Mouse (Mus musculus): ENCODE results near the gene Tmem125. TPM values are rescaled to one million over a fixed set of nuclear protein-coding genes. Genes with fewer than 3 reads are reported as not detected.
"Not testable (repeated sequence)": the region's sequence is repeated elsewhere in the genome, so short reads cannot be mapped to it uniquely, and the experiment has no call there.

The Tmem125 gene
- polyA plus RNA-seq, 1 experiment from 2014 or later = 6.3 TPM

GRCm38 (mm10) chr4:118564062-118564925, 20.4 kb upstream of the Tmem125 start:
- Histone ChIP-seq H3K4me2 (no peak overlapping the region), H3K27ac (no peak overlapping the region), H3K9ac (no peak overlapping the region), H3K27me3 (no peaks in the 10 kb centered on the region), H3K4me1 (no peaks in the 10 kb centered on the region), H3K9me3 (no peaks in the 10 kb centered on the region), H3K4me3 (no peak overlapping the region), H3K36me3 (no peaks in the 10 kb centered on the region)
- ATAC-seq (ENCODE audit: borderline replicate concordance, extremely low read depth, low FRiP score, low TSS enrichment) = no peak
- WGBS = 68% methylated on average over 13 of the region's 13 CpGs

DNA sequence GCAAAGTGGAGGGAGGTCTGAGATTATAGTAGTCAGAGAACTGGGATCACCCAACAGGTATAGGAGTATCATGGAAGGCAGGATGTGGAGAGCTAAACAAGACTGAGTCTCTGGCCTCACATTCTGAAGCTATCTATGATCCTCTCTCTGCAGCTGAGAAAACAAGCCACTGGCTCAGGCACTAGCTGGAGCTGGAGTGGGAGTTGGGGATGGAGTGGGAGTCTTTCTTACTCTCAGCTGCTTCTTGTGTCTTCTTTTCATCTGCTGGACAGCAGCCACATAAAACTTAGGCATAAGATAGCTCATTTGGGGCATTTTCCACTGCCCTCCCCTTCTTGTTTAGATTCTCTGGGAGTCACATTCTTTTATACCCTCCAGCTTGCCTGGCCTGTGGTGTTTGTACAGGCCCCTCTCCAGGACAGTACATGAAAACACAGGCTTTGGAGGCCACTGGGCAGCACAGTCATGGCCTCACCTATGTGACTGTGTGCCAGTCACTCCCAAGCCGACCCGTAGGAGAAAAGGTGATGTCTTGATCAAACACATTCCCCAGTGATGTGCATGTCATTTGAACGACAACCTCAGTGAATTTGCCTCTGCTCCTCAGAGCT, 9.3 kb upstream of the Tmem125 start:
- H3K4me2 ChIP-seq = no peak overlapping the region
- ATAC-seq (ENCODE audit: borderline replicate concordance, extremely low read depth, low FRiP score, low TSS enrichment) = no peak
- H3K36me3 ChIP-seq = no peaks in the 10 kb centered on the region
- 46% methylated on average over 3 of the region's 3 CpGs for WGBS
- H3K9me3 ChIP-seq = no peaks in the 10 kb centered on the region
- no peaks in the 10 kb centered on the region for H3K4me1 ChIP-seq
- H3K4me3 ChIP-seq = no peak overlapping the region
- no peak overlapping the region for H3K9ac ChIP-seq
- no peak overlapping the region for H3K27ac ChIP-seq
- no peaks in the 10 kb centered on the region for H3K27me3 ChIP-seq

- ATAC-seq (ENCODE audit: borderline replicate concordance, extremely low read depth, low FRiP score, low TSS enrichment); H3K27me3 ChIP-seq; H3K4me2 ChIP-seq; H3K9ac ChIP-seq; H3K36me3 ChIP-seq; H3K27ac ChIP-seq; H3K4me1 ChIP-seq; H3K4me3 ChIP-seq; H3K9me3 ChIP-seq: not testable (repeated sequence)
- WGBS = 84% methylated on average over 10 of the region's 10 CpGs
These were observed 4.3 kb upstream of the Tmem125 start for GRCm38 (mm10) chr4:118548130-118548480.

- ATAC-seq (ENCODE audit: borderline replicate concordance, extremely low read depth, low FRiP score, low TSS enrichment); H3K9me3 ChIP-seq; H3K36me3 ChIP-seq; H3K9ac ChIP-seq; H3K27ac ChIP-seq; H3K4me1 ChIP-seq; H3K4me2 ChIP-seq; H3K4me3 ChIP-seq; H3K27me3 ChIP-seq: not testable (repeated sequence)
- 85% methylated on average over 23 of the region's 23 CpGs for WGBS
These were observed 3.7 kb upstream of the Tmem125 start for GRCm38 (mm10) chr4:118547424-118548129.

DNA sequence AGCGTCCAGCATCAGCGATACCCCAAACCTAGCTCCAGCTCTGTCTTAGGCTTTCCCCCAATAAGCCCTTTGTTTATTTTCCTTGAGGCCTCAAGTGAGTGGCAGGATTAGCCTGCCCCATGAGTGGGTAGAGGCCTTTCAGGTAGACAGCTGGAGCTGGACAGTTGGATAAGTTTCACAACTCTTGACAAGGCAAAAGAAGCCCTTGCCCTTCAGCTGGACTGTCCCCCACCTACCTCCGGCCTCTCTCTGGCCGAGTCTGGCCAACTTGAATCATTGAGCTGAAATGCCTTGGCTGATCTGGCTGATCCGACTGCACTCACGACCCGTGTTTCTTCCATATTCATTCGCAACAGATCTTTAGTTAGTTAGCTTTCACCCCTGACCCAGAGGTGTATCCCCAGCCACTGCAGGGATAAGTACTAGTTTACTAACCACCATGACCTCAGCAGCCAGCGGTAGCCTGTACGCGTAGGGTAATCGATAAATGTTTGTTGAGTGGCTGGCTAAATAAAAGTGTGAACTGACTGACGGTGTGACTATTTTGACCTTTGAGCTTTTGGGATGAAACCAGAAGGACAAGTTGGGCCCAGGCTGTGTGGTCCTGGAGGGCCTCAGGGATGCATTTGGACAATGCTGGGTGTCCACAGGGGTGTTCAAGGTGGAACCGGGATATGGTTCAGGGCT, 740 bp upstream of the Tmem125 start:
- H3K36me3 ChIP-seq = no peaks in the 10 kb centered on the region
- H3K27ac ChIP-seq = peak overlapping the region; percentile 89
- peak overlapping the region; percentile 36 for H3K4me3 ChIP-seq
- peak overlapping the region; percentile 52 for H3K4me2 ChIP-seq
- H3K9ac ChIP-seq = no peak overlapping the region
- H3K4me1 ChIP-seq = peaks cover 5% of the 10 kb centered on the region
- H3K9me3 ChIP-seq = no peaks in the 10 kb centered on the region
- no peak for ATAC-seq (ENCODE audit: borderline replicate concordance, extremely low read depth, low FRiP score, low TSS enrichment)
- no peaks in the 10 kb centered on the region for H3K27me3 ChIP-seq
- WGBS = 37% methylated on average over 14 of the region's 14 CpGs

- 0 out of 2 replicates have a peak, but pooled peaks have one; percentile 7 for ATAC-seq (ENCODE audit: borderline replicate concordance, extremely low read depth, low FRiP score, low TSS enrichment)
- peak overlapping the region; percentile 36 for H3K4me3 ChIP-seq
- no peaks in the 10 kb centered on the region for H3K36me3 ChIP-seq
- H3K4me2 ChIP-seq = peak overlapping the region; percentile 52
- peak overlapping the region; percentile 15; the same call in 1 of the 2 replicates for H3K9ac ChIP-seq
- H3K27me3 ChIP-seq = no peaks in the 10 kb centered on the region
- WGBS = 13% methylated on average over 13 of the region's 13 CpGs
- peak overlapping the region; percentile 89 for H3K27ac ChIP-seq
- H3K9me3 ChIP-seq = no peaks in the 10 kb centered on the region
- H3K4me1 ChIP-seq = peaks cover 5% of the 10 kb centered on the region
These were observed 700 bp downstream of the Tmem125 start for GRCm38 (mm10) chr4:118543158-118543530.

DNA sequence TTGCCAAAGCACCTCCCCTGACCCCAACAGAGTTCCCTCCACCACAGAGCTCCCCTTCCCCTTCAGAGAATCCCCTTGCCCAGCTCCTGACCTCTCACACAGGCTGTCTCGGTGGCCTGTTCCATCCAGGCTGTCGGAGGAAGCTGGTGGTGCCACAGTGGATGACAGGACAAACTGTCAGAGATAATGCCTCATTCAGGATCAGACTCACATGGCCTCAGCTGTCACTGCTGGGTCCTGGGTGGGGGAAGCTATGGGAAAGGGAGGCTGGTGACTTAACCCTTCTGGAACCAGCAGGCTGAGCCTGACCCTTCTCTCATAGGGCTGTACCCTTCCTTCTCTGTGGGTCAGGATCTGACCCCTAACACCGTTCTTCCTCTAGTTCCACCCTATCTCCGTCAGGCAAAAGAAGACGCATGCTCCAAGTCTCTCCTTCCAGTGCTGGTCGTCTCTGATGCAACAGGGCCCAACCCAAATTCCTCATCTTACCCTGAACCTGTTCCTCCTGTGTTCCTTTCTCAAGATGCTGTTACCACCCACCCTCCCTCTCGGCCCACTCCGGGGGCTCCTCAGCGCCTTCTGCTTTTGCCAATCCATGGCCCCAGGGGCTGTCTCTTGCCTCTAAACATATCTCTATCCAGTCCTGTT, 1.2 kb downstream of the Tmem125 start:
- ATAC-seq (ENCODE audit: borderline replicate concordance, extremely low read depth, low FRiP score, low TSS enrichment) = no peak
- no peaks in the 10 kb centered on the region for H3K36me3 ChIP-seq
- peaks cover 5% of the 10 kb centered on the region for H3K4me1 ChIP-seq
- no peaks in the 10 kb centered on the region for H3K9me3 ChIP-seq
- H3K9ac ChIP-seq = peak overlapping the region; percentile 15; the same call in 1 of the 2 replicates
- H3K27me3 ChIP-seq = no peaks in the 10 kb centered on the region
- peak overlapping the region; percentile 89 for H3K27ac ChIP-seq
- H3K4me3 ChIP-seq = peak overlapping the region; percentile 36
- H3K4me2 ChIP-seq = peak overlapping the region; percentile 52
- 47% methylated on average over 9 of the region's 9 CpGs for WGBS

GRCm38 (mm10) chr4:118539904-118540303, 3.9 kb downstream of the Tmem125 start:
- no peaks in the 10 kb centered on the region for H3K27me3 ChIP-seq
- H3K27ac ChIP-seq = no peak overlapping the region
- ATAC-seq (ENCODE audit: borderline replicate concordance, extremely low read depth, low FRiP score, low TSS enrichment) = no peak
- no peaks in the 10 kb centered on the region for H3K36me3 ChIP-seq
- H3K9ac ChIP-seq = no peak overlapping the region
- no peaks in the 10 kb centered on the region for H3K9me3 ChIP-seq
- peaks cover 5% of the 10 kb centered on the region for H3K4me1 ChIP-seq
- no peak overlapping the region for H3K4me2 ChIP-seq
- H3K4me3 ChIP-seq = no peak overlapping the region
- WGBS = 38% methylated on average over 10 of the region's 10 CpGs

DNA sequence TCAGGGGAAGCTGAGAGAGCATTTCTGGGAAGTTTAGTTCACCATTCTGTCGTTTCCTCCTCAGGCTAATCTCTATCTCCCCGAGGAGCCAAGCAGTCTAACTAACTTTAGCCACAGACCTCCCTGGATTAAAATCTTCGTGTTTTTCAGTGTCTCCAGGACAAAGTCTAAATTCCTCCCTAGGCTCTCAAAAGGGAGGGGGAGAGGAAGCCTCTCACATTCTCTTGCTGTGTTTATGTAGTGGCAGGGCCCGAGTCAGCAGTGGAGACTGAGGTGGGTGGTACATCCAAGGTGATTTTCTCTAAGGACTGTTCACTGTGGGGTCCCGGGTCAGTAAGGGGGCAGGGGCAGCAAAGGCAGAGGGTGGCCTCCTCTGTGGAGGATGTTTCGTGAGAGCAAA, 6.0 kb downstream of the Tmem125 start:
- Histone ChIP-seq H3K27me3 (no peaks in the 10 kb centered on the region), H3K9ac (no peak overlapping the region), H3K9me3 (no peaks in the 10 kb centered on the region), H3K4me2 (no peak overlapping the region), H3K4me1 (peaks cover under 1% of the 10 kb centered on the region), H3K27ac (no peak overlapping the region), H3K4me3 (no peak overlapping the region), H3K36me3 (no peaks in the 10 kb centered on the region)
- ATAC-seq (ENCODE audit: borderline replicate concordance, extremely low read depth, low FRiP score, low TSS enrichment) = no peak
- WGBS = 24% methylated on average over 6 of the region's 6 CpGs

GRCm38 (mm10) chr4:118535610-118536009, 8.2 kb downstream of the Tmem125 start:
- Histone ChIP-seq H3K4me1 (no peaks in the 10 kb centered on the region), H3K4me3 (no peak overlapping the region), H3K4me2 (no peak overlapping the region), H3K27ac (no peak overlapping the region), H3K27me3 (no peaks in the 10 kb centered on the region), H3K9me3 (no peaks in the 10 kb centered on the region), H3K36me3 (no peaks in the 10 kb centered on the region), H3K9ac (no peak overlapping the region)
- WGBS = 78% methylated on average over 6 of the region's 6 CpGs
- ATAC-seq (ENCODE audit: borderline replicate concordance, extremely low read depth, low FRiP score, low TSS enrichment) = no peak

DNA sequence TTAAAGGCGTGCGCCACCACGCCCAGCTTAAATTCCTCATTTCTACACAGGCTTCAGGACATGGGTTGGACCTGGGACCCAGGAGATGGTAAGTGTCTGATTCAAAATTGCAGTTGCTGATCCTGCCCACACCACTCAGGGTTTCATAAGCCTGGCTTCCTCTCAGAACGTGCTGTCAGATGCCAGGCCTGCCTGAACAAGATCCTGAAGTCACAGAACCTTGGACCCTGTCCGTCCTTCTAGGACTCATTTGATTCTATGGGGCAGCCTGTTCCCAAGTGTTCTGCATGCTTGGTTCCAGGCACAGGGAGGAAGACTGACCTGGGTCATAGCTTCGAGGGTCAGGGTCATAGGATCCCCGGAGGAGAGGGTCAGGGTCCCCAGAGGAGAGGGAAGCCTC, 10.2 kb downstream of the Tmem125 start:
- 81% methylated on average over 7 of the region's 7 CpGs for WGBS

More for the DNA sequence above, 10.2 kb downstream of the Tmem125 start:
- no peak for ATAC-seq (ENCODE audit: borderline replicate concordance, extremely low read depth, low FRiP score, low TSS enrichment)
- Histone ChIP-seq H3K36me3 (no peaks in the 10 kb centered on the region), H3K27ac (no peak overlapping the region), H3K4me1 (no peaks in the 10 kb centered on the region), H3K4me2 (no peak overlapping the region), H3K4me3 (no peak overlapping the region), H3K9ac (no peak overlapping the region), H3K9me3 (no peaks in the 10 kb centered on the region), H3K27me3 (no peaks in the 10 kb centered on the region)

Measured in lung, embryonic 15.5 days (tissue).